Mouse (Mus musculus) embryonic facial prominence, embryonic 12.5 days (tissue): ENCODE results near the gene Scgb1b20. TPM values are rescaled to one million over a fixed set of nuclear protein-coding genes. Genes with fewer than 3 reads are reported as not detected.
"Not testable (repeated sequence)": the region's sequence is repeated elsewhere in the genome, so short reads cannot be mapped to it uniquely, and the experiment has no call there.

Experiments
- ATAC-seq: fragments of 200-750 bp; cut with Nextera tagmentation; 2 replicates; pipeline ENCODE4 v1.8.0; 2017; ENCODE audit not compliant: insufficient number of reproducible peaks, insufficient read depth, low FRiP score, low TSS enrichment
- H3K27ac ChIP-seq: fragments of 300-500 bp; sonication (generic); 2 replicates; pipeline ENCODE4 v1.5.1; 2016; ENCODE audit warnings: mild to moderate bottlenecking
- H3K27me3 ChIP-seq: fragments of 300-500 bp; sonication (generic); 2 replicates; pipeline ENCODE4 v1.6.1; 2016; ENCODE audit warnings: mild to moderate bottlenecking, moderate library complexity
- H3K36me3 ChIP-seq: fragments of 300-500 bp; sonication (generic); 2 replicates; pipeline ENCODE4 v1.6.1; 2016; ENCODE audit warnings: mild to moderate bottlenecking
- H3K4me1 ChIP-seq: fragments of 300-500 bp; sonication (generic); 2 replicates; pipeline ENCODE4 v1.6.1; 2016
- H3K4me2 ChIP-seq: fragments of 300-500 bp; sonication (generic); replicated peaks from 2 replicates; pipeline ENCODE4 v1.6.1; 2016; ENCODE audit warnings: mild to moderate bottlenecking, moderate library complexity
- H3K4me3 ChIP-seq: fragments of 300-500 bp; sonication (generic); 2 replicates; pipeline ENCODE4 v1.5.1; 2016; ENCODE audit warnings: mild to moderate bottlenecking
- H3K9ac ChIP-seq: fragments of 300-500 bp; sonication (generic); 2 replicates; pipeline ENCODE4 v1.6.1; 2016; ENCODE audit warnings: mild to moderate bottlenecking, moderate library complexity
- H3K9me3 ChIP-seq: fragments of 300-500 bp; sonication (generic); 2 replicates; pipeline ENCODE4 v1.6.1; 2016; ENCODE audit warnings: mild to moderate bottlenecking, moderate library complexity
- WGBS: fragments of 180-500 bp; shearing (Covaris S2); methylation state at CpG from one replicate; pipeline ENCODE4 v1.1.7; 2016; 5-methylcytosine and 5-hydroxymethylcytosine counted together
- polyA plus RNA-seq: library from polyadenylated mRNA; unstranded; fragments of >200 nt; fragmentation: Nextera tagmentation; extraction: Ambion mirVana; gene quantifications from 2 replicates; pipeline ENCODE4 v1.2.1, GENCODE M21; 2016

The Scgb1b20 gene
- not detected in 2 replicates for polyA plus RNA-seq

DNA sequence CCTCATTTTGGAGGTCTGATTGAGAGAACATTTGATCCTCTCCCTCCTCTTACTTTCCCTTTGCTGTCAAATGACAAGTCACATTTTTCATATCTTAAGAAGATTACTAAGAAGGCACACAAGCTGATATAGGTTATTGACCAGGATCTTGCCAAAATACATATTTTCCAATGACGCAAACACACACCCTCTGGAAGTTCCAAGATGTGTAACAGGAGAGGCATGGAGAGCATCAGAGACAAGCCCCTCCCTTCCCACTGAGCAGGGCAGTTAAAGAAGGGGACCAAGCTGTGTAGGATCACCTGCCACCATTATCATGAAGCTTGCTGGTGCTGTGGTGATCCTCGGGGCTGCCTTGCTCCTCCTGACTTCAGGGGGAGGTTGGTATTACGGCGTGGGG is at the start of gene Scgb1b20:
TSS of gene Scgb1b20 (plus strand) at position 301 of the 400 bp plus-strand sequence.
- not testable (repeated sequence) for H3K4me2 ChIP-seq, H3K36me3 ChIP-seq, H3K4me1 ChIP-seq, H3K27ac ChIP-seq, ATAC-seq, H3K9ac ChIP-seq, H3K9me3 ChIP-seq, H3K27me3 ChIP-seq, H3K4me3 ChIP-seq
- 87% methylated on average over 4 of the region's 4 CpGs for WGBS

DNA sequence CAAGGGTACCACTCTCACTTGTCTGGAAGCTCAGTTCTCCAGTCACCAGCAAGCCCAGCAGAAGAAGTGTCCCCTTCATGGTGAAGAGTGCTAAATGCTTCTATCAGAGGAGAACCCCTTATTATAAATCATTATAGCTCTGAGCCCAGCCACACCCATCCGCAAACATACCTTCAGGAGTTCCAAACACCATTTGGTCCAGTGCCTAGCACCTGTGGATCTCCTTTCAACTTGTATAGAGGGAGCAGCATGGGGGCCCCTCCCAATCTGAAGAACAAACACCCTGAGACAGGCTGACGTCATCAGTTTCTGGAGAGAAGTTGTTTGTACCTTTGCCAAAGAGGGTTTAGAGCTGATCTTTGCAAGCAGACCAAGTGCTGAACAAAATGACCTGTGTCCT is 6.8 kb upstream of the Scgb1b20 start, which contains the start of gene Scgb2b20:
TSS of gene Scgb2b20 (minus strand) at position 101 of the 400 bp plus-strand sequence.
- H3K4me1 ChIP-seq, H3K27ac ChIP-seq, H3K4me2 ChIP-seq, ATAC-seq, H3K9ac ChIP-seq, H3K36me3 ChIP-seq, H3K9me3 ChIP-seq, H3K27me3 ChIP-seq, H3K4me3 ChIP-seq: not testable (repeated sequence)
- WGBS = 84% methylated on average over 2 of the region's 2 CpGs

DNA sequence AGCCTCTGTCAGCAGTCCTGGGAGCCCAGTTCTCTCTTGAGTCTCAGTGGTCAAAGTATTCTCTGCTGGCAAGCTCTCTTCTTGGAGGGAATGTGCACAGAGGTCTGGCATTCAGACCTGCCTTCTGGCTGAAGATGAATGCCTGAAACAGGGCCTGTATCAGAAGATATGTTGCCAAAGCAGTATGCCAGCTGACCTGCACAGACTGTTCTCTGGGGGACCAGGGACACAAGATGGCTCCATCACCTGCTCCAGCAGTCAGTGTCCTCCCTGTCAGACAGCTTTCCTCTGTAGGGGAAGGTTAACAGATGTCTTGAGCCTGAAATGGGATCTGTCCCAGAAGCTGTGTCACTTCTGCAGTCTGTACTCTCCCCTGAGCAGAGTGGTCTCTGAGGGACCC is 26.7 kb downstream of the Scgb1b20 start:
- H3K27me3 ChIP-seq, H3K4me1 ChIP-seq, H3K4me2 ChIP-seq, H3K36me3 ChIP-seq, H3K9ac ChIP-seq, ATAC-seq, H3K27ac ChIP-seq, H3K4me3 ChIP-seq: not testable (repeated sequence)
- H3K9me3 ChIP-seq = peaks cover 19% of the 10 kb centered on the region; the same call in 1 of the 2 replicates

DNA sequence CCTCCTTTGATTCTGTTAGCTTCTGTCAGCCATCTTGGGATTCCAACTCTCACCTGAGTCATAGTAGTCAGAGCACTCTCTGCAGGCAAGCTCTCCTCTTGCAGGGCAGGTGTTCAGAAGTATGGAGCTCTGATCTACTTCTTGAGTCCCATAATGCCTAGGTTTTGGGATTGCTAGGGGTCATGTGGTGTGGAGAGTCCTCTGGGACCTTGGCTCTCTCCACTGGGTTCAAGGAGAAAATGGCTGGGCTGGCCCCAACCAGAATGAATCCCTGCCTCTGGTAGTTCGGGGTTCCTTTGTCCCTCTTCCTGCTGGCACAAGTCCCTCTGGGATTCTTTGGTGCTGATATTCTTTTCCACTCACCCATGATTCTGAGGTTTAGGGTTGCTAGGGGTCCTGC is 28.6 kb downstream of the Scgb1b20 start:
- H3K27ac ChIP-seq = no peak overlapping the region
- ATAC-seq = no peak
- H3K4me2 ChIP-seq = no peak overlapping the region
- no peak overlapping the region for H3K9ac ChIP-seq
- WGBS = 93% methylated on average over 1 of the region's 1 CpGs
- peaks cover 19% of the 10 kb centered on the region; the same call in 1 of the 2 replicates for H3K9me3 ChIP-seq
- no peaks in the 10 kb centered on the region for H3K27me3 ChIP-seq
- H3K36me3 ChIP-seq = no peaks in the 10 kb centered on the region
- H3K4me1 ChIP-seq = no peaks in the 10 kb centered on the region
- H3K4me3 ChIP-seq = no peak overlapping the region

DNA sequence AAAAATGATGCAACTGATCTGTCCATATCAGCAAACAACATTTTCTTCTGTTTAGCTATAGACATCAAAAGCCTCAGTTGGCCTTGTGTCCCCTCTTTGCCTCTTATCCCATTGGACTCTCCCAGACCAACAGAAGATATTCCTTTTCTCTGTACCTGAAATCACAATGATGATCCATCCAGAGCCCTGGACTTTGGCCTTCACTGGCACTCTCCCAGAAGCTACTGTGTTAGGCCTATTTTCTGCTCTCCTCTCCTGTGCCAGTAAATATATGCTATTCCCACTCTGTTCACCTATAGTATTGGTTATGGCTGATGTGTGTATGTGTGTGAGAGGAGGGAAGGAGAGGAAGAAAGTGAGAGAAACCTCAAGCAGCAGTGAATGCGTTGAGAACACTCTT is 36.6 kb downstream of the Scgb1b20 start:
- ATAC-seq, H3K4me3 ChIP-seq, H3K9ac ChIP-seq, H3K36me3 ChIP-seq, H3K9me3 ChIP-seq, H3K4me2 ChIP-seq, H3K4me1 ChIP-seq, H3K27ac ChIP-seq, H3K27me3 ChIP-seq: not testable (repeated sequence)
- 37% methylated on average over 1 of the region's 1 CpGs for WGBS

Other genes starting within 250 kb of the Scgb1b20 start
- not detected in 2 replicates for gene Scgb2b18, start 199.4 kb upstream of the Scgb1b20 start, polyA plus RNA-seq
- gene Scgb1b18, start 187.7 kb upstream of the Scgb1b20 start, polyA plus RNA-seq = not detected in 2 replicates
- gene Scgb2b19, start 92.9 kb upstream of the Scgb1b20 start, polyA plus RNA-seq = not detected in 2 replicates
- not detected in 2 replicates for gene Scgb1b19, start 85.9 kb upstream of the Scgb1b20 start, polyA plus RNA-seq
- not detected in 2 replicates for gene Scgb2b20, start 6.9 kb upstream of the Scgb1b20 start, polyA plus RNA-seq
- gene Scgb2b21, start 147.2 kb downstream of the Scgb1b20 start, polyA plus RNA-seq = not detected in 2 replicates